Mouse (Mus musculus) heart, embryonic 12.5 days (tissue): Measurements from ENCODE around the gene Raver2. TPM values are rescaled to one million over a fixed set of nuclear protein-coding genes. Genes with fewer than 3 reads are reported as not detected.

Experiments
- ATAC-seq: fragments of 200-750 bp; cut with Nextera tagmentation; 2 replicates; pipeline ENCODE4 v1.8.0; 2017; ENCODE audit warnings: moderate TSS enrichment, moderate library complexity; ENCODE audit not compliant: insufficient number of reproducible peaks, low FRiP score
- H3K27ac ChIP-seq: fragments of 300-500 bp; sonication (generic); 2 replicates; pipeline ENCODE4 v1.5.1; 2016; ENCODE audit warnings: mild to moderate bottlenecking, moderate library complexity; ENCODE audit not compliant: poor library complexity, severe bottlenecking
- H3K27me3 ChIP-seq: fragments of 300-500 bp; sonication (generic); replicated peaks from 2 replicates; pipeline ENCODE4 v1.6.1; 2016; ENCODE audit warnings: mild to moderate bottlenecking, moderate library complexity
- H3K36me3 ChIP-seq: fragments of 300-500 bp; sonication (generic); 2 replicates; pipeline ENCODE4 v1.6.1; 2016; ENCODE audit warnings: mild to moderate bottlenecking, moderate library complexity
- H3K4me1 ChIP-seq: fragments of 300-500 bp; sonication (generic); replicated peaks from 2 replicates; pipeline ENCODE4 v1.6.1; 2016; ENCODE audit warnings: mild to moderate bottlenecking
- H3K4me2 ChIP-seq: fragments of 300-500 bp; sonication (generic); 2 replicates; pipeline ENCODE4 v1.6.1; 2016; ENCODE audit warnings: mild to moderate bottlenecking, moderate library complexity
- H3K4me3 ChIP-seq: fragments of 300-500 bp; sonication (generic); 2 replicates; pipeline ENCODE4 v1.5.1; 2016; ENCODE audit warnings: mild to moderate bottlenecking
- H3K9ac ChIP-seq: fragments of 300-500 bp; sonication (generic); 2 replicates; pipeline ENCODE4 v1.6.1; 2016; ENCODE audit warnings: mild to moderate bottlenecking, moderate library complexity
- H3K9me3 ChIP-seq: fragments of 300-500 bp; sonication (generic); replicated peaks from 2 replicates; pipeline ENCODE4 v1.6.1; 2016; ENCODE audit warnings: mild to moderate bottlenecking, moderate library complexity
- WGBS: fragments of 180-500 bp; shearing (Covaris S2); methylation state at CpG from one replicate; pipeline ENCODE4 v1.1.7; 2016; 5-methylcytosine and 5-hydroxymethylcytosine counted together
- polyA plus RNA-seq: library from polyadenylated mRNA; unstranded; fragments of >200 nt; fragmentation: Nextera tagmentation; extraction: Ambion mirVana; gene quantifications from 2 replicates; pipeline ENCODE4 v1.2.1, GENCODE M21; 2016

Gene Raver2
- polyA plus RNA-seq, 1 experiment from 2014 or later: 5.4 TPM

DNA sequence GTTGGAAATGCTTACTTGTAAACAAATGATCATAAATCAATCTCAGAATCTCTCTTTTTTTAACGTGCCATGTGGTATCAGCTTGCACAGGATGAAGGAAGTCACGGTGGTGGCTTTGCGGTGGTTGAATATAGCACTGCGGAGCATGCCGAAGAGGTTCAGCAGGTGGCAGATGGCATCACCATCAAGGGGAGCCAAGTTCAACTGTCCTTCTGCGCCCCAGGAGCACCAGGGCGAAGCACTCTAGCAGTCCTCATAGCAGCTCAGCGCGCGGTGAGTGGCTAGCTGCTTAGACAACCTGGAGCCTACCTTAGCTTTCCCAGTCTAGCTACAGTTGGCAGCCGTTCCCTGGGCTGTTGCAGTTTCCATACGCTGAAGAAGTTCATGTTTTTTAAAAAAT is 38.3 kb downstream of the Raver2 start:
- H3K27me3 ChIP-seq: no peaks in the 10 kb centered on the region
- WGBS: 82% methylated on average over 12 of the region's 12 CpGs
- H3K36me3 ChIP-seq: peaks cover 13% of the 10 kb centered on the region
- H3K9ac ChIP-seq: no peak overlapping the region
- H3K4me3 ChIP-seq: no peak overlapping the region
- peaks cover 6% of the 10 kb centered on the region for H3K9me3 ChIP-seq
- no peaks in the 10 kb centered on the region for H3K4me1 ChIP-seq
- H3K4me2 ChIP-seq: no peak overlapping the region
- no peak for ATAC-seq
- H3K27ac ChIP-seq: no peak overlapping the region

GRCm38 (mm10) chr4:101121002-101121401 is 52.2 kb downstream of the Raver2 start:
- peaks cover 15% of the 10 kb centered on the region for H3K4me1 ChIP-seq
- no peak overlapping the region for H3K9ac ChIP-seq
- H3K4me2 ChIP-seq: no peak overlapping the region
- ATAC-seq: no peak
- H3K36me3 ChIP-seq: 0 out of 2 replicates have a peak, but pooled peaks cover 2% of the 10 kb centered on the region
- no peak overlapping the region for H3K4me3 ChIP-seq
- no peaks in the 10 kb centered on the region for H3K27me3 ChIP-seq
- no peak overlapping the region for H3K27ac ChIP-seq
- WGBS: 81% methylated on average over 7 of the region's 7 CpGs
- no peaks in the 10 kb centered on the region for H3K9me3 ChIP-seq

GRCm38 (mm10) chr4:101135013-101135412 is 66.2 kb downstream of the Raver2 start:
- Histone ChIP-seq H3K4me1 (no peaks in the 10 kb centered on the region), H3K36me3 (no peaks in the 10 kb centered on the region; the same call in 1 of the 2 replicates), H3K4me3 (no peak overlapping the region), H3K27me3 (no peaks in the 10 kb centered on the region), H3K9ac (no peak overlapping the region), H3K4me2 (no peak overlapping the region), H3K9me3 (no peaks in the 10 kb centered on the region), H3K27ac (no peak overlapping the region)
- ATAC-seq: no peak
- WGBS: 88% methylated on average over 8 of the region's 8 CpGs

GRCm38 (mm10) chr4:101135909-101136308 is 67.1 kb downstream of the Raver2 start:
- no peaks in the 10 kb centered on the region for H3K9me3 ChIP-seq
- no peaks in the 10 kb centered on the region for H3K27me3 ChIP-seq
- H3K4me2 ChIP-seq: no peak overlapping the region
- H3K4me1 ChIP-seq: no peaks in the 10 kb centered on the region
- no peak for ATAC-seq
- WGBS: 85% methylated on average over 14 of the region's 14 CpGs
- no peak overlapping the region for H3K4me3 ChIP-seq
- H3K36me3 ChIP-seq: no peaks in the 10 kb centered on the region
- no peak overlapping the region for H3K9ac ChIP-seq
- no peak overlapping the region for H3K27ac ChIP-seq

- Histone ChIP-seq H3K36me3 (no peaks in the 10 kb centered on the region), H3K9me3 (no peaks in the 10 kb centered on the region), H3K27ac (no peak overlapping the region), H3K9ac (no peak overlapping the region), H3K4me1 (no peaks in the 10 kb centered on the region), H3K4me3 (no peak overlapping the region), H3K27me3 (no peaks in the 10 kb centered on the region), H3K4me2 (no peak overlapping the region)
- no peak for ATAC-seq
- WGBS: 88% methylated on average over 11 of the region's 11 CpGs
Observed at GRCm38 (mm10) chr4:101137975-101138374, 69.2 kb downstream of the Raver2 start.

- Histone ChIP-seq H3K4me1 (no peaks in the 10 kb centered on the region), H3K9ac (no peak overlapping the region), H3K4me3 (no peak overlapping the region), H3K36me3 (no peaks in the 10 kb centered on the region), H3K4me2 (no peak overlapping the region), H3K9me3 (no peaks in the 10 kb centered on the region), H3K27me3 (no peaks in the 10 kb centered on the region), H3K27ac (no peak overlapping the region)
- no peak for ATAC-seq
- 79% methylated on average over 5 of the region's 5 CpGs for WGBS
Observed at GRCm38 (mm10) chr4:101141768-101142167, 73.0 kb downstream of the Raver2 start.

GRCm38 (mm10) chr4:101143901-101144300 is 75.1 kb downstream of the Raver2 start:
- Histone ChIP-seq H3K27me3 (no peaks in the 10 kb centered on the region), H3K36me3 (peaks cover 13% of the 10 kb centered on the region), H3K4me1 (no peaks in the 10 kb centered on the region), H3K4me3 (no peak overlapping the region), H3K9me3 (no peaks in the 10 kb centered on the region), H3K9ac (no peak overlapping the region), H3K27ac (no peak overlapping the region), H3K4me2 (no peak overlapping the region)
- WGBS: 53% methylated on average over 4 of the region's 4 CpGs
- no peak for ATAC-seq

DNA sequence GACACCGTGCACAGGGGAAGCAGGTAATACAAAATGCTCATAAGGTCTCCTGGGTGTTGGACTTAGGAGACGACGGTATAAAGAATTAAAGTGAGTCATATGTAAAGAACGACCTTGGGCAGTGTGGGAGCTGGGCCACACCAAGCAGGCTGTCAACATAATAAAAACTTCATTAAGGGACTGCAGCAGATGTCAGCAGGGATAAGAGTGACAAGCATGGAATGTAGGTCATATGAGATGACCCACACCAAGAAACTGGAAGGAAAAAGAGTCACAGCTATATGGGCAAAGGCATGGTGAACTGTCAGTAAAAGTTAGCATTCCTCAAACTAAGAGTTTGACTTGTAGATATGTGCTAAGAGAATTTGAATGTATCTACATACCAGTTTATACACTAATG is 75.6 kb downstream of the Raver2 start:
- H3K27ac ChIP-seq: no peak overlapping the region

DNA sequence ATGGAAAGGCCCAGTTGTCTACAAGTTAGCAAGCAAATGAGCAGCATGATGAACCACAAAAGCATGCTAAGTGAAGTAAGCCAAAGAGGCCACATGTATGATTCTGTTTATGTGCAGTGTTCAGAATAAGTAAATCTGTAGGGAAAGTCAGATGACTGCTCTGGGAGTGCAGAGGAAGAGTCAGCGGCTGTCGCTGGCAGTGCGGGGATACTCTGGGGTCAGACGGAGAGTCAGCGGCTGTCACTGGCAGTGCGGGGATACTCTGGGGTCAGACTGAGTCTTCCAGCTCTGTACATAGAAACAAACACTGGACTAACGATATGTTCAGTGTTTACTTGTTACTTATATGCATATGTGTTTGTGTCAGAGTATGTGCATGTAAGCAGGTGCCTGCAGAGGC is 76.0 kb downstream of the Raver2 start:
- Histone ChIP-seq H3K36me3 (peaks cover 18% of the 10 kb centered on the region), H3K4me2 (no peak overlapping the region), H3K4me3 (no peak overlapping the region), H3K27me3 (no peaks in the 10 kb centered on the region), H3K9ac (no peak overlapping the region), H3K4me1 (no peaks in the 10 kb centered on the region), H3K27ac (no peak overlapping the region), H3K9me3 (no peaks in the 10 kb centered on the region)
- WGBS: 85% methylated on average over 7 of the region's 7 CpGs
- no peak for ATAC-seq

More for the DNA sequence above, 75.6 kb downstream of the Raver2 start:
- H3K36me3 ChIP-seq: peaks cover 14% of the 10 kb centered on the region
- H3K4me1 ChIP-seq: no peaks in the 10 kb centered on the region
- no peaks in the 10 kb centered on the region for H3K9me3 ChIP-seq
- H3K9ac ChIP-seq: no peak overlapping the region
- no peak overlapping the region for H3K4me2 ChIP-seq
- no peak for ATAC-seq
- H3K27me3 ChIP-seq: no peaks in the 10 kb centered on the region
- H3K4me3 ChIP-seq: no peak overlapping the region
- WGBS: 74% methylated on average over 4 of the region's 4 CpGs

DNA sequence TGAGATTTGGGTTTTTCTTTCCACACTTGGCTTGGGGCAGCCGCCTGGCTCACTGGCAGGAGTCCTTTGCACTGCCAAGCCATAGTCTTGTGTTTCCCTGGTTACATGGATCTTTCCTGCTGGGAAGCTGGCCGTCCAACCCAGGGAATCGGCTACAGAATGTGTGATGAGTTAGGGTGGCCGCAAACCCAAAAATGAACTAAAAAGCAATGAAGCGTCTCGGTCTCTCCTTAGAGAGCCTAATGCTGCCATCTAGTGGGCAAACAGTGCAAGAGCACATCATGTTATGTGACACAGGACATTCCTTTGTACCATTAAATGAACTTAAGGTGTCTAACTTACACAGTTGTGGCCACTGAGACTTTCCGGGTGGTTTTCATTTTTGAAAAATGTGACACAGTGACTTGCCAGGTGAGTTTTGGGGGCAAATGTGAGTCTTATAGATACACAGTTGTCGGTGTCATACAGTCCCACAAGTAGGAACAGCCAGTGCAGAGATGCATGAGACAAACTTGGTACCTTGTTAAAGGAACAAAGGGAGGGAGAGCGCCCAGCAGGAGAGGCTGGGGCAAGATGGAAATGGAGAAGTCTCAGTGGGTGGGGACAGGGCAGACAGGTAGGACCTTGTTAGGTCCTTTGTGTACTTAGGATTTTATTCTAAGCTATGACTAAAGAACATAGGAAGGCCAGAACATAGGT is 77.4 kb downstream of the Raver2 start:
- Histone ChIP-seq H3K27ac (no peak overlapping the region), H3K9ac (no peak overlapping the region), H3K27me3 (no peaks in the 10 kb centered on the region), H3K9me3 (no peaks in the 10 kb centered on the region), H3K4me2 (no peak overlapping the region), H3K36me3 (peaks cover 32% of the 10 kb centered on the region), H3K4me3 (no peak overlapping the region), H3K4me1 (no peaks in the 10 kb centered on the region)
- 35% methylated on average over 9 of the region's 9 CpGs for WGBS
- ATAC-seq: 0 out of 2 replicates have a peak, but pooled peaks have one; percentile 11

- Histone ChIP-seq H3K9ac (no peak overlapping the region), H3K9me3 (no peaks in the 10 kb centered on the region), H3K4me3 (no peak overlapping the region), H3K4me2 (no peak overlapping the region), H3K27me3 (no peaks in the 10 kb centered on the region), H3K27ac (no peak overlapping the region), H3K36me3 (peaks cover 39% of the 10 kb centered on the region), H3K4me1 (no peaks in the 10 kb centered on the region)
- 73% methylated on average over 11 of the region's 11 CpGs for WGBS
- ATAC-seq: no peak
Observed at GRCm38 (mm10) chr4:101146891-101147655, 78.3 kb downstream of the Raver2 start.
